Mouse (Mus musculus) thymus, postnatal 0 days (tissue): Measurements from ENCODE around the gene Serpinh1. TPM values are rescaled to one million over a fixed set of nuclear protein-coding genes. Genes with fewer than 3 reads are reported as not detected.
A peak's percentile ranks its signal among the peaks of the same experiment; 100 is the strongest.
"Not testable (repeated sequence)": the region's sequence is repeated elsewhere in the genome, so short reads cannot be mapped to it uniquely, and the experiment has no call there.

Experiments used
- DNase-seq: peaks from one replicate; pipeline ENCODE4 v3.0.0-alpha.2; 2015; ENCODE audit warnings: low spot score
- polyA plus RNA-seq: library from polyadenylated mRNA; unstranded; fragments of >200 nt; fragmentation: Nextera tagmentation; extraction: Ambion mirVana; gene quantifications from 2 replicates; pipeline ENCODE4 v1.2.1, GENCODE M21; 2015

Serpinh1 gene
- polyA plus RNA-seq, 1 experiment from 2014 or later, result 73.2 TPM

- DNase-seq, result peak; percentile 75
Measured at GRCm38 (mm10) chr7:99375455-99375854, 22.4 kb upstream of the Serpinh1 start.

GRCm38 (mm10) chr7:99374325-99374724 lies 21.3 kb upstream of the Serpinh1 start:
- DNase-seq, result not testable (repeated sequence)

- DNase-seq, result no peak
Measured at GRCm38 (mm10) chr7:99366716-99367115, 13.7 kb upstream of the Serpinh1 start.

GRCm38 (mm10) chr7:99365069-99365468 lies 12.0 kb upstream of the Serpinh1 start:
- DNase-seq, result peak; percentile 51

- no peak for DNase-seq
Measured at GRCm38 (mm10) chr7:99362137-99362536, 9.1 kb upstream of the Serpinh1 start.

- no peak for DNase-seq
Measured at GRCm38 (mm10) chr7:99360803-99361414, 7.9 kb upstream of the Serpinh1 start.

GRCm38 (mm10) chr7:99360021-99360802 lies 7.2 kb upstream of the Serpinh1 start:
- peak; percentile 52 for DNase-seq

- no peak for DNase-seq
Measured at GRCm38 (mm10) chr7:99358371-99358770, 5.3 kb upstream of the Serpinh1 start.

GRCm38 (mm10) chr7:99357201-99357600 lies 4.2 kb upstream of the Serpinh1 start:
- DNase-seq, result no peak

- no peak for DNase-seq
Measured at GRCm38 (mm10) chr7:99356244-99356930, 3.3 kb upstream of the Serpinh1 start.

- DNase-seq, result no peak
Measured at GRCm38 (mm10) chr7:99355731-99356131, 2.7 kb upstream of the Serpinh1 start.

- no peak for DNase-seq
Measured at GRCm38 (mm10) chr7:99351802-99352517, 1.1 kb downstream of the Serpinh1 start.

GRCm38 (mm10) chr7:99351104-99351801 lies 1.8 kb downstream of the Serpinh1 start:
- no peak for DNase-seq

- DNase-seq, result no peak
Measured at GRCm38 (mm10) chr7:99349782-99350720, 3.0 kb downstream of the Serpinh1 start.

- DNase-seq, result no peak
Measured at GRCm38 (mm10) chr7:99348883-99349282, 4.2 kb downstream of the Serpinh1 start.

GRCm38 (mm10) chr7:99347268-99347667 lies 5.8 kb downstream of the Serpinh1 start:
- no peak for DNase-seq

GRCm38 (mm10) chr7:99343577-99343976 lies 9.5 kb downstream of the Serpinh1 start:
- DNase-seq, result no peak

- DNase-seq, result no peak
Measured at GRCm38 (mm10) chr7:99340736-99341135, 12.3 kb downstream of the Serpinh1 start.

- DNase-seq, result peak; percentile 62
Measured at GRCm38 (mm10) chr7:99332774-99333480, 20.1 kb downstream of the Serpinh1 start.
